Mouse (Mus musculus) MEL (cell line): ENCODE measurements around the gene Sap30. TPM values are rescaled to one million over a fixed set of nuclear protein-coding genes. Genes with fewer than 3 reads are reported as not detected.

ENCODE experiments used
- DNase-seq: peaks from one replicate; pipeline ENCODE4 v3.0.0; 2011; ENCODE audit warnings: low read depth, low spot score
- H3K27ac ChIP-seq: 2 replicates; pipeline ENCODE4 v1.5.1; 2012; ENCODE audit warnings: low read depth, mild to moderate bottlenecking, control low read depth, low read length, moderate library complexity; ENCODE audit not compliant: control insufficient read depth
- H3K27me3 ChIP-seq, 2 experiments: fragments of 150-350 bp in 1 of 2; sonication (generic) in 1 of 2; 2 replicates each; pipeline ENCODE4 v1.6.1; 2012; ENCODE audit warnings: low read length in 2 of 2, mild to moderate bottlenecking in 2 of 2, improper control_type of control experiment in 1 of 2, moderate library complexity in 1 of 2; ENCODE audit not compliant: insufficient read depth in 2 of 2, control insufficient read depth in 1 of 2
- H3K36me3 ChIP-seq, 2 experiments: 2 replicates each; pipeline ENCODE4 v1.6.1; 2012 to 2014; ENCODE audit warnings: low read length in 2 of 2, improper control_type of control experiment in 1 of 2, inconsistent platforms in 1 of 2, mild to moderate bottlenecking in 1 of 2; ENCODE audit not compliant: insufficient read depth in 2 of 2, control insufficient read depth in 1 of 2
- H3K4me1 ChIP-seq, 2 experiments: fragments of 150-350 bp in 1 of 2; sonication (generic) in 1 of 2; 2 replicates each; pipeline ENCODE4 v1.6.1; 2012; ENCODE audit warnings: low read length in 2 of 2, improper control_type of control experiment in 1 of 2, mild to moderate bottlenecking in 1 of 2; ENCODE audit not compliant: insufficient read depth in 2 of 2, control insufficient read depth in 1 of 2
- H3K4me3 ChIP-seq, 2 experiments: fragments of 150-350 bp in 1 of 2; sonication (generic) in 1 of 2; 2 replicates each; pipeline ENCODE4 v1.5.1; 2012; ENCODE audit warnings: low read depth in 2 of 2, low read length in 2 of 2, mild to moderate bottlenecking in 2 of 2, moderate library complexity in 2 of 2, control low read depth in 1 of 2, improper control_type of control experiment in 1 of 2; ENCODE audit not compliant: control insufficient read depth in 1 of 2, insufficient read depth in 1 of 2
- H3K79me2 ChIP-seq: 2 replicates; pipeline ENCODE4 v1.6.1; 2012; ENCODE audit warnings: mild to moderate bottlenecking, low read length, moderate library complexity; ENCODE audit not compliant: control insufficient read depth, poor library complexity, insufficient read depth
- H3K9ac ChIP-seq: 2 replicates; pipeline ENCODE4 v1.6.1; 2012; ENCODE audit warnings: low read depth, mild to moderate bottlenecking, control low read depth, low read length, moderate library complexity; ENCODE audit not compliant: control insufficient read depth, poor library complexity, severe bottlenecking
- H3K9me3 ChIP-seq: fragments of 150-350 bp; sonication (generic); replicated peaks from 2 replicates; pipeline ENCODE4 v1.6.1; 2012; ENCODE audit warnings: mild to moderate bottlenecking, low read length, improper control_type of control experiment, moderate library complexity; ENCODE audit not compliant: insufficient read depth
- BHLHE40 ChIP-seq: IDR thresholded peaks from 2 replicates; pipeline ENCODE4 v1.6.1; 2012; ENCODE audit warnings: low read depth, mild to moderate bottlenecking, inconsistent platforms, low read length, improper control_type of control experiment, borderline replicate concordance
- CHD1 ChIP-seq: IDR thresholded peaks from 2 replicates; pipeline ENCODE4 v1.6.1; 2012; ENCODE audit warnings: low read depth, mild to moderate bottlenecking, inconsistent platforms, low read length, improper control_type of control experiment
- CHD2 ChIP-seq: IDR thresholded peaks from 2 replicates; pipeline ENCODE4 v1.6.1; 2011; ENCODE audit warnings: low read length, improper control_type of control experiment
- CTCF ChIP-seq, 3 experiments: IDR thresholded peaks in 2 of 3; conservative IDR thresholded peaks in 1 of 3; 2 replicates each; pipeline ENCODE4 v1.5.1; 2011 to 2012; ENCODE audit warnings: low read length in 3 of 3, low read depth in 2 of 3, mild to moderate bottlenecking in 2 of 3, improper control_type of control experiment in 1 of 3, inconsistent platforms in 1 of 3, mixed read lengths in 1 of 3, moderate library complexity in 1 of 3; ENCODE audit not compliant: control insufficient read depth in 1 of 3, insufficient read depth in 1 of 3, poor library complexity in 1 of 3, severe bottlenecking in 1 of 3
- E2F4 ChIP-seq: IDR thresholded peaks from 2 replicates; pipeline ENCODE4 v1.6.1; 2011; ENCODE audit warnings: low read depth, low read length, improper control_type of control experiment, borderline replicate concordance
- ELF1 ChIP-seq: IDR thresholded peaks from 2 replicates; pipeline ENCODE4 v1.6.1; 2014; ENCODE audit warnings: low read depth, mild to moderate bottlenecking, inconsistent platforms, low read length, improper control_type of control experiment, moderate library complexity
- EP300 ChIP-seq, 2 experiments: IDR thresholded peaks; 2 replicates each; pipeline ENCODE4 v1.6.1; 2011; ENCODE audit warnings: improper control_type of control experiment in 2 of 2, low read length in 2 of 2, low read depth in 1 of 2, mild to moderate bottlenecking in 1 of 2
- ETS1 ChIP-seq: IDR thresholded peaks from 2 replicates; pipeline ENCODE4 v1.6.1; 2012; ENCODE audit warnings: low read depth, mild to moderate bottlenecking, inconsistent platforms, low read length, improper control_type of control experiment, moderate library complexity
- GABPA ChIP-seq: IDR thresholded peaks from 2 replicates; pipeline ENCODE4 v1.6.1; 2012; ENCODE audit warnings: low read depth, mild to moderate bottlenecking, inconsistent platforms, low read length, improper control_type of control experiment, moderate library complexity
- GATA1 ChIP-seq: IDR thresholded peaks from 2 replicates; pipeline ENCODE4 v1.6.1; 2011; ENCODE audit warnings: low read depth, low read length, improper control_type of control experiment
- HCFC1 ChIP-seq: IDR thresholded peaks from 2 replicates; pipeline ENCODE4 v1.6.1; 2012; ENCODE audit warnings: low read depth, mild to moderate bottlenecking, inconsistent platforms, low read length, improper control_type of control experiment, moderate library complexity
- JUND ChIP-seq: IDR thresholded peaks from 2 replicates; pipeline ENCODE4 v1.6.1; 2011; ENCODE audit warnings: low read depth, mild to moderate bottlenecking, improper control_type of control experiment, low read length
- MAX ChIP-seq: IDR thresholded peaks from 2 replicates; pipeline ENCODE4 v1.6.1; 2011; ENCODE audit warnings: low read length, improper control_type of control experiment
- MEF2A ChIP-seq: IDR thresholded peaks from 2 replicates; pipeline ENCODE4 v1.6.1; 2014; ENCODE audit warnings: low read depth, mild to moderate bottlenecking, inconsistent platforms, low read length, improper control_type of control experiment; ENCODE audit not compliant: poor library complexity, insufficient replicate concordance, severe bottlenecking; ENCODE audit errors: extremely low read depth
- MXI1 ChIP-seq: IDR thresholded peaks from 2 replicates; pipeline ENCODE4 v1.6.1; 2011; ENCODE audit warnings: mild to moderate bottlenecking, low read depth, low read length, improper control_type of control experiment
- MYB ChIP-seq: IDR thresholded peaks from 2 replicates; pipeline ENCODE4 v1.6.1; 2011; ENCODE audit warnings: mild to moderate bottlenecking, low read depth, low read length, improper control_type of control experiment
- MYC ChIP-seq: IDR thresholded peaks from 2 replicates; pipeline ENCODE4 v1.6.1; 2011; ENCODE audit warnings: low read depth, mild to moderate bottlenecking, low read length, improper control_type of control experiment, moderate library complexity
- NELFE ChIP-seq: IDR thresholded peaks from 2 replicates; pipeline ENCODE4 v1.6.1; 2011; ENCODE audit warnings: low read depth, low read length, improper control_type of control experiment
- NRF1 ChIP-seq: IDR thresholded peaks from 2 replicates; pipeline ENCODE4 v1.6.1; 2014; ENCODE audit warnings: low read depth, mild to moderate bottlenecking, inconsistent platforms, low read length, improper control_type of control experiment, moderate library complexity; ENCODE audit not compliant: poor library complexity, insufficient read depth, severe bottlenecking
- POLR2A ChIP-seq, 2 experiments: IDR thresholded peaks; 2 replicates each; pipeline ENCODE4 v1.6.1; 2011 to 2012; ENCODE audit warnings: low read length in 2 of 2, mild to moderate bottlenecking in 2 of 2, control low read depth in 1 of 2, improper control_type of control experiment in 1 of 2, low read depth in 1 of 2, moderate library complexity in 1 of 2; ENCODE audit not compliant: control insufficient read depth in 1 of 2, insufficient read depth in 1 of 2, poor library complexity in 1 of 2
- POLR2AphosphoS2 ChIP-seq: IDR thresholded peaks from 2 replicates; pipeline ENCODE4 v1.6.1; 2011; ENCODE audit warnings: low read length, improper control_type of control experiment
- RAD21 ChIP-seq: IDR thresholded peaks from 2 replicates; pipeline ENCODE4 v1.6.1; 2011; ENCODE audit warnings: mild to moderate bottlenecking, low read depth, low read length, improper control_type of control experiment
- SMC3 ChIP-seq: IDR thresholded peaks from 2 replicates; pipeline ENCODE4 v1.6.1; 2011; ENCODE audit warnings: low read depth, low read length, improper control_type of control experiment
- TAL1 ChIP-seq: IDR thresholded peaks from 2 replicates; pipeline ENCODE4 v1.6.1; 2012; ENCODE audit warnings: mild to moderate bottlenecking, inconsistent platforms, low read length, moderate library complexity, mixed read lengths
- TBP ChIP-seq: IDR thresholded peaks from 2 replicates; pipeline ENCODE4 v1.8.0; 2011; ENCODE audit warnings: low read depth, low read length, improper control_type of control experiment
- TCF12 ChIP-seq: IDR thresholded peaks from 2 replicates; pipeline ENCODE4 v1.6.1; 2014; ENCODE audit warnings: low read depth, mild to moderate bottlenecking, inconsistent platforms, low read length, improper control_type of control experiment, moderate library complexity
- USF2 ChIP-seq, 2 experiments: IDR thresholded peaks; 2 replicates each; pipeline ENCODE4 v1.6.1; 2011 to 2012; ENCODE audit warnings: improper control_type of control experiment in 2 of 2, low read length in 2 of 2, borderline replicate concordance in 1 of 2, inconsistent platforms in 1 of 2, low read depth in 1 of 2, mild to moderate bottlenecking in 1 of 2; ENCODE audit not compliant: insufficient read depth in 1 of 2
- ZC3H11A ChIP-seq: IDR thresholded peaks from 2 replicates; pipeline ENCODE4 v1.6.1; 2012; ENCODE audit warnings: low read depth, mild to moderate bottlenecking, inconsistent platforms, low read length, improper control_type of control experiment
- ZKSCAN1 ChIP-seq: IDR thresholded peaks from 2 replicates; pipeline ENCODE4 v1.6.1; 2012; ENCODE audit warnings: low read depth, mild to moderate bottlenecking, inconsistent platforms, low read length, improper control_type of control experiment, moderate library complexity
- ZMIZ1 ChIP-seq: IDR thresholded peaks from 2 replicates; pipeline ENCODE4 v1.6.1; 2012; ENCODE audit warnings: low read depth, mild to moderate bottlenecking, inconsistent platforms, low read length, improper control_type of control experiment, moderate library complexity
- polyA plus RNA-seq, 2 experiments: library from polyadenylated mRNA; stranded (reverse) in 1 of 2; unstranded in 1 of 2; fragments of >175 nt in 1 of 2; fragments of >200 nt in 1 of 2; gene quantifications; 2 replicates each; pipeline versions ENCODE4 v1.2.1 to v1.2.4; 2012; ENCODE audit warnings: low replicate concordance in 2 of 2, low read depth in 1 of 2; ENCODE audit not compliant: insufficient read length in 2 of 2, insufficient read depth in 1 of 2, missing spikeins in 1 of 2
- total RNA-seq: library from RNA; depleted of rRNA; stranded (reverse); fragments of 300-350 nt; gene quantifications from 2 replicates; pipeline ENCODE4 v1.2.3, GENCODE M21; 2012

Sap30 gene
- total and polyA plus RNA-seq, 3 experiments, result 34.2 to 64.0 TPM; not detected in 1

GRCm38 (mm10) chr8:57443289-57443688, 44.4 kb downstream of the Sap30 start:
- Histone ChIP-seq H3K27ac (no peak overlapping the region), H3K36me3 (no peaks in the 10 kb centered on the region), H3K79me2 (no peaks in the 10 kb centered on the region), H3K4me1 (no peaks in the 10 kb centered on the region), H3K9me3 (no peaks in the 10 kb centered on the region), H3K9ac (no peak overlapping the region), H3K27me3 (no peaks in the 10 kb centered on the region), H3K4me3 (no peak overlapping the region)
- DNase-seq, result no peak
- no peak for TF ChIP-seq E2F4
- TF ChIP-seq GABPA, result no peak
- no peak for TF ChIP-seq MYB
- no peak for TF ChIP-seq TAL1
- no peak for TF ChIP-seq HCFC1
- no peak for TF ChIP-seq ZC3H11A
- no peak for TF ChIP-seq MXI1
- TF ChIP-seq RAD21, result no peak
- TF ChIP-seq CTCF (IDR thresholded peaks at IDR 0.05 in 2 of 3, conservative IDR thresholded peaks at IDR 0.05 in 1 of 3; ENCODE audit: control insufficient read depth in 1 of 3, insufficient read depth in 1 of 3, low read depth in 2 of 3, low read length in 3 of 3, poor library complexity in 1 of 3, severe bottlenecking in 1 of 3), result no peak
- no peak for TF ChIP-seq ETS1
- no peak for TF ChIP-seq ELF1
- TF ChIP-seq ZMIZ1, result no peak
- TF ChIP-seq BHLHE40, result no peak
- TF ChIP-seq CHD2, result no peak
- TF ChIP-seq EP300 (IDR thresholded peaks at IDR 0.05; ENCODE audit: low read depth in 1 of 2, low read length in 2 of 2), result no peak
- TF ChIP-seq TBP, result no peak
- TF ChIP-seq USF2 (IDR thresholded peaks at IDR 0.05; ENCODE audit: borderline replicate concordance in 1 of 2, insufficient read depth in 1 of 2, low read depth in 1 of 2, low read length in 2 of 2), result no peak
- TF ChIP-seq JUND, result no peak
- no peak for TF ChIP-seq POLR2AphosphoS2
- TF ChIP-seq NRF1, result no peak

GRCm38 (mm10) chr8:57441556-57441955, 46.1 kb downstream of the Sap30 start:
- H3K79me2 ChIP-seq, result no peaks in the 10 kb centered on the region
- no peak for DNase-seq
- no peak overlapping the region for H3K27ac ChIP-seq
- H3K9ac ChIP-seq, result no peak overlapping the region
- H3K9me3 ChIP-seq, result no peaks in the 10 kb centered on the region
- TF ChIP-seq ZKSCAN1 (no peak), EP300 (IDR thresholded peaks at IDR 0.05; ENCODE audit: low read depth in 1 of 2, low read length in 2 of 2) (no peak), ZMIZ1 (no peak), GATA1 (no peak), POLR2A (IDR thresholded peaks at IDR 0.05; ENCODE audit: control insufficient read depth in 1 of 2, insufficient read depth in 1 of 2, low read depth in 1 of 2, low read length in 2 of 2, poor library complexity in 1 of 2) (no peak), SMC3 (no peak), MEF2A (no peak), MYB (no peak), TBP (no peak), CHD1 (no peak), NRF1 (no peak), USF2 (IDR thresholded peaks at IDR 0.05; ENCODE audit: borderline replicate concordance in 1 of 2, insufficient read depth in 1 of 2, low read depth in 1 of 2, low read length in 2 of 2) (no peak), MYC (no peak), TCF12 (no peak), ELF1 (no peak), MAX (no peak), GABPA (no peak), NELFE (no peak), BHLHE40 (no peak)
- TF ChIP-seq, all 39 proteins: peak for 0
- H3K4me3 ChIP-seq, result no peak overlapping the region
- H3K4me1 ChIP-seq, result no peaks in the 10 kb centered on the region
- H3K27me3 ChIP-seq, result no peaks in the 10 kb centered on the region
- no peaks in the 10 kb centered on the region for H3K36me3 ChIP-seq
